Mouse (Mus musculus): ENCODE results near the gene Gm4869.

DNA sequence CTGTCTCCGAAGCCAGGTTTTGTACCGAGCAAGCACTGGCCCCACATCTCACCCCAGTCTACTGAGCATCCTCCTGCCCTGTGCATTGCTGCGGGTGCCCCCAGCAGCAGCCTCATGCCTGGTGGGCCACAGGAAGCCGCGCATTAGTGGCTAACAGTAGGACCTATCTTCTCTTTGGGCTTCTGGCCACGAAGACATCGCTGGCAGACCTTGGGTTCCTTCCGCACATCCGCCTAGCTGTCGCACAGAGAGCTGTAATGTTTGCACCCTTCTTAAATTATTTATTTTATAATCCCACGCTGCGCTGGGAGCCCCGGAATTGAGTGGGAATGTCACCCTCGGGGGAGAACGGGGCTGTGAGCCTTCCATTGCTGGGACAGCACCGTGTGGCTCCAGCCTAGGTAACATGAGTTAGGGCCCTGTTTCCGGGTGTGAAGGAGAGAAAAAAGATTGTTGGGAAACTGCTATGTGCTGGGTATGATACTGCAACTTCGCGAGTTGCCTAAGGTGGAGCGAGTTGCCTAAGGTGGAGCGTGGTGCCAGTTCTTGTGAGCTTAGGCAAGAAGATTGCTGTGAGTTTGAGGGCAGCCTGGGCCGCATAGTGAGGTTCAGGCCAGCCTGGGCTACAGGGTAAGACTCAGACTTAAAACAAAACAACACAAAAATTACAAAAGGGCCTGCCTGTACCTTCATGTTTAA, 60.8 kb downstream of the Gm4869 start:
- TF ChIP-seq GATA1 (IDR thresholded peaks at IDR 0.05; ENCODE audit: low read length) (no peak), TAL1 (IDR thresholded peaks at IDR 0.05; ENCODE audit: low read length) (no peak)
